Mouse (Mus musculus) layer of hippocampus, adult 11-12 months (tissue): Measurements from ENCODE around the gene Grn.

Experiments used
- DNase-seq: peaks from one replicate; pipeline ENCODE4 v3.0.0; 2022; ENCODE audit warnings: low spot score

Grn gene

DNA sequence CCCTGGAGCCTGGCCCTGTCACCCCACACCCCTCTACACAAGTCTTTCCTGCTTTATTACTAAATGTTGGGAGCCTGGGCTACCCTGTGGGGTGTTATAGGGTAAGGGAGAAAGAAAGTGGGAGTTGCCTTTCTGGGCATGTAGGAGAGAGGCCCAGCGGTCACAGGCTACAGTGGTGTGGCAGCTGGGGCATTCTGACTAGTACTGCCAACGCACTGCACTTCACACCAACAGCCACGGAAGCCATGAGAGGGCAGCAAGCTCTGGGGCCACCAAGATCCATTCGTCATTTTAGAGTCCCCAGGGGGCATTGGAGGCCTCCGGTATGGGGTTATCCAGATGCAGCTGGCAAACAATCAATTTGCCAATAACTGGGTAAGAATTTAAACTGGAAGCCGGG is 12.0 kb downstream of the Grn start:
- DNase-seq, result no peak

DNA sequence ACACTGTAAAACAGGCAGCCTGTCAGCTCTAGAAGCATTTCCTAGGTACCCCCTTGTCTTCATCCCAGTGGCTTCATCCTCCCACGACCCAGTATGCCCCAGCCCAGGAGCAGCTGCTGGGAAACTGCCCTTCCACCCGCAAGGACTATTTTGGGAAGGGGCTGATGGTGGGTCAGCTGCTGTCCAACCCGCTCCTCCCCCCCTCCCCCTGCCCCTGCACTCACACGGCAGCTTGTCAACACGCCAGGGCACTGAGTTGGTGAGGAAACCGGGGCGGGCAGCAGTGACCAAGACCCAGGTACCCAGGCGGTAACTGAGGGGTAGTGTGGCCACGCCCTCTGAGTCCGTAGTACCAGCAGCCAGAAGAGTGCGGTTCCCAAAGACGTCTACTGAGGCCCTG is 13.6 kb downstream of the Grn start:
- no peak for DNase-seq

DNA sequence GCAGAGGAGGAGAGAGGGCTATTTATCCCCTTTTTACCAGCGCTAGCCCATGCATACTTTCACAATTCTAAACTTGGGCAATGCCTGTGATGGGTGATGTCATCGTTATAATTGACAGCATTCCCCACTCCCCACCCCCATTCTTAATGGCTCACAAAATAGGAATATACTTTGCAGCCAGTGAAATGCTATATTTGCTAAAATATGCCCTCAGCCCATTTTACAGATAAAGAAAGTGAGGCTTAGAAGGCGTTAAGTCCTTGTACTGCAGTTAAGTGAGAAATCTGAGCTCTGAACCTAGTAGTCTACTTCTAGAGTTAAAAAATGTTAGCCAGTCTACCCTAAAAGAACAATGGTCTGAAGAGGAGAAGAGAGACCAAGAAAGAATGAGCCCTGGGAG is 14.2 kb downstream of the Grn start:
- no peak for DNase-seq

DNA sequence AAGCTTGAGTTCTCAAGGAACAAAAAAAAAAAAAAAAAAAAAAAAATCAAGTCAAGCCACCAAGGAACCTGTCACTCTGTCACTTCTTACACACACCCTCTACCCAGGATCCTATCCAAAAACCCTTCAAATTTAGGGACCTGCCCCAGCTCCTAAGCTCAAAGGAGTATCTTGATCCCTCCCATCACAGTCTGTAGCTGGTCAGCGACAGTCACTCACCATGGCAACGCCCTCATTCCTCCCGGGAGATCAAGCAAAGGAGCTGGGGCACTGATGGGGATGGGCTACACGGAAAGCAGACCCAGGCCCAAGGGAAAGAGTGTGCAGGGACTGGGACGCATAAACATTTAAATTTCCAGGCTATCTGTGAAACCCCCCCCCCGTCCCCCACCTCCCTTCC is 14.7 kb downstream of the Grn start:
- no peak for DNase-seq

DNA sequence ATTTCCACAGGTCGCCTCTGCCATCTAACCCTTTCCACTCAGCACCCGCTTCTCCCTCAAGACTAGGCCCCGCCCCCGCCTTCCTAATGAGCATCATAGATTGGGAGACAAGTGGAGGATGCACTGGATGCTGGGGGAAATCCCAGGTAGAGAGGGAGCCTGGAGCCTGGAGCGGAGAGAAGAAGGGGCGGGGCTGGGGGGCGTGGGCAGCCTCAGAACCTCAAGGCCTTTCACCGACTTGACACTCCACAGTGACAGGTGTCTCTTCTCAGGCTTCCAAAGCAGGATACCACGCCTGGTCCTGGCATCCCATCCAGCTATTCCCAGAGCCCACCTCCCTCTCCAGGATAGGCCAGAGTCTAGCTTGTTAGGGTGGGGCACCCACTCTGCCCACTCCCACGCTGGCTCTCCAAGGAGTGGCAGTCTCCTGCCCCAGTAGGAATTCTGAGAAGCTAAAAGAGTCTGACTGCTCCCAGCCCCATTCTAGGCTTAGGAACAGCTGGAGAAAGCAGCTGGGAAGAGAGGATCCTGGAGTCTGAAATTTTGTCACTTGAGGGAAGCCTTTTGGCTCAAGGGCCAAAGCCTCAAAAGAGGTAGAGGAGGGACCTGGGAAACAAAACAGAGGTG is 15.3 kb downstream of the Grn start:
- DNase-seq, result no peak

DNA sequence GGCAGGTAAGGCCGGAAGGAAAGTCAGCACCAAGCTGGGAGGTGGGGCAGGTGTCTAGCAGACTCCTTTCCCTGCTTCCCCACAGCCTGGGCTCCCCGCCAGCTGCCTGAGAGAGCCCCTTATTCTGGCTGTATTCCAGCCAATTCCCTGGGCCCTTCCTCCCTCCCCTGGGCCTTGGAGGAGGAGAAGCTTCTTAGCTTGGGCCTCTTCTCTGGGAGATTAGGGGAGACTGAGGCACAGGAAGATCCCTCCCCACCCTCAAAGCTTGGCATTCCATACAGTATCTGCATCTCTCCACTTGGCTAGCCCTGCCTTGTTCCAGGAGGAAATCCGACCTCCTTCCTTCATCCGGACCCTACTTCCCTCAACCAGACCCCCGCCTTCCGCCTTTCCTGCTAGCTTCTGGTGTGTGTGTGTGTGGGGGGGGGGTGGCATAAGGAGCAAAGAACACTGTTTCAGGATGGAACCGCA is 15.8 kb downstream of the Grn start:
- DNase-seq, result no peak

DNA sequence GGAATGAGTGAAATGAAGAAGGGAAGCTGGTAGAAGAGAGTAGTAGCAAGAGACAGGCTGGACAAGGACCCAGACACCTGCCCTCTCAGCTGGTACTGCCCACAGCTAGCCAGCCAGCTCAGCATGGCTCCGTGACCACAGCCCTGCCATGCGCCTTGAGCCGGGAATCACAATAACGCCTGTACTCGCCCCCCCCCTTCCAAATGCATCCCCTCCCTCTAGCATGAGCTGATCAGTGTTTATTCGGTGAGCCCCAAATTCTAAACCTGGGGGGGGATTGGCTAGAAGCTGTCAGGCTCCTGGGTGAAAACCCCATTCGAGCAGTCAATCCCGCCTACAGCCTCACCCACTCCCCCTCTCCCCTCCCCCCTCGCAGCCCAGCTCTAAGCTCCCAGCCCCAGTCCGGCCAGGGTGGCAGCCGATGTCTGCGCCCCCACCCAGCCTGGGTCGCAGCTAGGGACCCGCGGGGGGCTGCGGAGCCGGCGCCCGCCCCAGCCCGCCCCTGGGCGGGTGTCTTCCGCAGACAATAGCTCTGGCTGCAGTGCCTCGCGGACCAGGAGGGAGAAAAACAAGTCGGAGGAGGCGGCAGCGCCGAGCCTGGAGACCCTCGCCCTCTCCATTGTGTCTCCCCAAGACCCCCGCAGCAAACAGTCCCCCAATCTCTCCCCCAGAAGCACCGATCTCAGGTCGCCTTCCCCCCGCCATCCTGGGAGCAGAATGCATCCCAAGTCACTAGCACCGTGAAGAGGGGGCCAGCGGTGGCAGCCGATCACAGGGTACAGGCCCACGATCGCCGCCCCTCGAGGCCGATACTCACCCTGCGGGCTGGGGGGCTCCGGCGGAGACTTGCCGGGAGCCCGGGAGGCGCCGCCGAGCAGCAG is 16.7 kb downstream of the Grn start:
- DNase-seq, result no peak

DNA sequence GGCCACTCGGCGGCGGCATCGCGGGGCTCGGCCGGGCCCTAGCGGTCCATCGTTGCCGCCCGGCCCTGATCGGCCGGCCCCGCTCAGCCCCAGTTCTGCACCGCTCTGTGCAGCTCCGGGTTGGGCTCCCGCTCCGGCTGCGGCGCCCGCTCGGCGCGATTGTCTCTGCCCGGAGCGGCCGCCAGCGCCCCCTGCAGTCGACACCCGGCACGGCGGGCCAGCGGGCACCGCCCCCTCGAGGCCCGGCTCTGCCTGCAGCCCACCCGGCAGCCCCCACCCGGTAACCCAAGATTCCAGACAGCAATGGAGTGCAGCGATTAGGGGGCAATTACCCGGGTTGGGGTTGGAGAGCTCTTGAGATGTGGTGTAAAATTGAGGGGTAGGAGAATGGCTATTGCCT is 17.4 kb downstream of the Grn start, which contains the start of gene Fam171a2:
Gene Fam171a2, minus strand, starts transcription at position 186 of the 400 bp plus-strand sequence.
- peak; percentile 70 for DNase-seq

DNA sequence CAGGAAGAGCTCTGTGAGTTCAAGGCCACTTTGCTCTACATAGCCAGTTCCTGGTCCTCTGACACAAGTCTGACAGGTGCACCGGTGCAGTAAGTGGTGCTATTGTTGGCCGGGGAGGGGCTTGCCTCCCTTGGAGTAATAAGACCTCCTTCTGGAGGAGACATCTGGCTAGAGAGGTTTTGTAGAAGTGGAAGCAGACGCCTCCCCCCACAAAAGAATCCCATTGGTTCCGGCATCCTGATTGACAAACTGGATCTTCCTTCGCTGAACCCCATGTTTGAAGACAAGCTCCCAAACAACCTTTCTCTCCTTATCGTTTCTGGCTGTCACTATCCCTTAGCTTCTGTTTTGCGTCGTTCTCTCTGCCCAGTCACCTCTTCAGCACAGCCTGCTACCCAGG is 18.2 kb downstream of the Grn start:
- no peak for DNase-seq

DNA sequence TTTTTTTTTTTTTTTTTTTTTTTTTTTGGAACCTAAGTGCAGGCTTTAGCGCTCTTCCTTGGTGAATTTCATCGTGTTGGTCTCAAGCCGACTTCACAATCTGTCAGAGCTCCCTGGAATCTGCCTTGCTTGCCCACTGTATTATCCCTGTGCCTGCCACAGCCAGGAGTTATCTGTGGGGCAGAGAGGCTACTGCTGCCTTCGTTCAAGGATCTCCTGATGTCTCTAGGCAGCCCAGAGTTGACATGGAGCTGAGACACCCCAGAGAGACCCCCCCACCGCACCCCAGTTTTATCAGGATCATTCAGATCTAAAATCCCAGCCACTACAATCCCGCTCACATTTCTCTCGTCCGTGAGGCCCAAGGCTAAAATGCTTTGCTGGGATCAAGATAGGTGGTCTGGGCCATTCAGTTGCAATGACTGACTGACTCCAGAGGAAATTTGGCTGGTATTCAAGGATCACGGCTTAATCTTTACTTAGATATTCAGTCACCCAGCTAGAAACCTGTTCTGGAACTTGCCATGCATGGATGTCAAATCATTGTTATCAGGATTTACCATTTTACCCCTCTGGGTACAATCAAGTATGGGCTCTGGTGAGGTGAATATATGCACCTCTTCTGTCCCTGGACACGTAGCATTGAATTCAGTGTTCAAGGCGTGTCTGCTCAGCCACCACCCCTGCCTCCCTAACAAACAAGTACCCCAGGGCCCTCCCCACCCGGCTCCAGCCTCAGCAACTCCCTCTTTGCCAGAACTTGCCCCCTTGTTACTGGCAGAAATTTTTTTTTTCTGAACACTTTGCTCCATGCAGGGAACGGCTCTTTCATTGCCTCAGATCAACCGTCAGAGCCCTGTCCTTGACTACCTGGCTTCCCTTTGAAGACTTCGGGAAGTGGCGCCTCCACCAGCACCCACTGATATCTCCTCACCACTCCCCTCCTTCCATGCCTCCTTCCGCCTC is 19.2 kb downstream of the Grn start:
- DNase-seq, result no peak

DNA sequence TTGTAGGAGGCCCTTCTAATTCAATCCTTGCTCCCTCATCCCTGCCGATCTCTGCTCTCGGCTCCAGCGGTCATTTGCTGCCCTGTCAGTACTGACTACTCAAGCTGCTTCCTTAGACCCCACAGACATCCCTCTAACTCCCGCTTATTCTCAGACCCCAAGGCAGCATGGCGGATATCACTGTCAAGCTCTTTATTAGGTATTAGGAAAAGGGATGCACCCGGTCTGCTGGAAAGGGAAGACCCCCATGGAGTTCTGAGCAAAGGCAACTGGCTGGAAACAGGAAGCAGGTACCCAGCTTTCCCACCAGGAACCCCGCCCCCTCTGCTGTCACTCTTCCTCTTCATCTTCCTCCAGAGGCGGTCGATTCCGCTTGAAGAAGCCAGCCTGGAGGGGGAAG is 23.0 kb downstream of the Grn start:
- DNase-seq, result no peak

DNA sequence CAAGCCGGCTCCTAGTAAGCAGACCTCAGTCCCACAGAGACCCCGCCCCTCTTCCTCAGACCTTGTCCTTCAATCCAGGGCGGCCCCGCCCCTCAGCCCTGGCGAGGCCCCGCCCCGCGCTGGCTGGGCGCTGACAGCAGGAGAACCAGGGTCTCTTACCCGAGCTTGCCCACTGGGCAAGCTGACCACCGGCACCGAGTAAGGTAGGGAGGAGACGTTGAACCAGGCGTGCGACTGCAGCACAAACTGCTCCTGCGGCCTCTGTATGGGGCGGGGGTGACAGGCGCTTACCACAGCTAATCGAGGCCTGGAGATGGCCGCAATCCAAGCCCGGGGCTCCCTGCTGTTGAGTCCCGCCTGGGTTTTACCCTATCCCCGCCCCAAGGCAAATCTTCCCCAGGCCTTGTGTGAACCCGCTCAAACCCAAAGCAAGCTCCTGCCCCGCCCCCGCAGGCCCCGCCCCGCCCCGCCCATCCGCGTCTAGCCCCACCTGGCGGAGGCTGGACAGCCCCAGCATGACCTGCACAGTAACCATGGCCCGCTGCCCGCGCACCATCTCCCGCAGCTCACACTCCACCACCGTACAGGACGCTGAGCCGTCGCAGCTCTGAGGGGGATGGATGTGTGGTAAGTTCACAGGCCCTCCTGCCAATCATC is 25.8 kb downstream of the Grn start:
- DNase-seq, result no peak

DNA sequence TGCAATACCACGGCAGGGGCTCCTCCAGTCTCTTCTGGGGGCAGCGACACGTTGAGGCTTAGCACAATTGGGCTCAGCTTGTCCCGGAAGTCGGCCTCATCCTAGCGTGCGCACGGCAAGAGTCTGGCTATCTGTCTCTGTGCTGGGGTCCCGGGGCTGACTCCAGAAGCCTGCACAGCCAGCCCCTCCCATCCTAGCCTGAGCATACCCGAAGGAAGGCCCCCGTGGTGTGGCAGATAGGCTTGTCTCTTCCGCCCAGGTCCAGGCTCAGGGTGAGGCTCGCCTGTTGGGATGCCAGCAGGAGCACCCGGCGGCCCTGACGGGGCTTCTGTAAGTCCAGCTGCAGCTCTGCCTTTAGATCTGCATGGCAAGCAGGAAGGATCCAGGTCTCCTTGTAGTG is 30.4 kb downstream of the Grn start:
- DNase-seq, result no peak

DNA sequence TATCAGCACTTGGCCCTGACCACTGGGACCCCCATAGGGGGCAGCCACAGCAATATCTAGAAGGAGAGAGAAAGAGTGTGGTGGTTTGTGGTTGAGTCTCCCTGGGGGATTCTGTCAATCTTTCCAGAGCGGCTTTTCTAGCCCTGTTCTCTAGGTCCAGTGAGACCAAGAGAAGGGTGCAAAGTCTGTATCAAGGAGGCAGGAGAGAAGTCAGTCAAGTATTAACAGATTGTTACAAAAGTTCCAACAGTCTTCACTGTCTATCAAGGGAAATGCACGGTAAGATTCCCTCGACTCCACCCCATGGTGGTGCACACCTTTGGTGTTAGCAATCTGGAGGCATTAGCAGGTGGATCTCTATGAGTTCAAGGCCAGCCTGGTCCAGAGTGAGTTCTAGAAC is 31.6 kb downstream of the Grn start:
- DNase-seq, result no peak

DNA sequence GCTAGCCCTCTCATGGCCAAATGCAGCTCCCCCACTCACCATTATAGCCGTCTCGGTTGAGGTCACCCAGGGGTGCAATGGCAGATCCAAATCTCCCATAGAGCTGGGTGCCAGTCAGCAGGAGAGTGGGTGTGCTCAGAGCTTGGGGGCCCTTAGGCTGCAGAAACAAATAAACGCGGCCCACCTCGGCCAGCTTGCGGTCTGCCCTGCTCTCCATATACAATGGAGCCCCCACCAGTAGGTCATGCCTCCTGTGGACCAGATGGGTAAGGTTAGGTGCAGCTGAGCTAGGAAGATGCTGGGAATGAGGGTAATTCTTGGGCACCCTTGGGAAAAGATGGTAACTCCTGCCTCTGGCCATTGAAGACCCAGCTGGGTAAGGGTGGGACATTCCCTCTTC is 34.8 kb downstream of the Grn start:
- DNase-seq, result no peak

DNA sequence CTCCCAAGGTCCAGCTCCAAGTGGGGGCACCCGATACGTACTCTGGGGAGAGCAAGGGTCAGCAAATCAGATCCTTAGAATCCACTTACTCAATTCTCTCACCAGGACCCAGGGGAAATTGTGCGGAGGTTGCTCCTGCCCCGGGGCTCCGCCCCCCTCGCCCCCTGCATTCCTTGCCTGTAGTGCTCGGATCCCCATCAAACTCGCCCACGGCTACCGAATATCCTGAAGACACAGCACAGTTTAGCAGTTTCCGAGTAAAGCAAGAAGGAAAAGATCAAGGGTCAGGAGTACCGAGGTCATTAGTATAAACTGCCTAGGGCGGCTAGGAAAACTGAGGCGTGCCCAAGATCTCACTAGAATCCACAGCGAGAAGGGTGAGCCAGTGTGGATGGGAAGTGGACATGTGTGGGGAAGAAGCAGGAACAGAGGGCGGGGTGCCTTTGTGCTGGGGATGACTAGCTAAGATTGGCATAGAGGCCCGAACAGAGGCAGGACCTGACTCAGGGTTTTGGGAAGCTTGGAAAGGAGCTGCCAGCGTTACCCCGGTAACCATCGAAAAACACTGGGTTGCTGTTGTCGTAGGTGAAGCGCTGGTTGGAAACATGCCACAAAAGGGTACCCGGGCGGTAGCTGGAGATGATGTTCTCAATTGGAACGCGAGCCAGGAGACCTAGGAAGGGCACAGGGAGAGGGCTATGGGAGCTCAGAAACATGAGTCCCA is 35.8 kb downstream of the Grn start:
- DNase-seq, result peak; percentile 70

DNA sequence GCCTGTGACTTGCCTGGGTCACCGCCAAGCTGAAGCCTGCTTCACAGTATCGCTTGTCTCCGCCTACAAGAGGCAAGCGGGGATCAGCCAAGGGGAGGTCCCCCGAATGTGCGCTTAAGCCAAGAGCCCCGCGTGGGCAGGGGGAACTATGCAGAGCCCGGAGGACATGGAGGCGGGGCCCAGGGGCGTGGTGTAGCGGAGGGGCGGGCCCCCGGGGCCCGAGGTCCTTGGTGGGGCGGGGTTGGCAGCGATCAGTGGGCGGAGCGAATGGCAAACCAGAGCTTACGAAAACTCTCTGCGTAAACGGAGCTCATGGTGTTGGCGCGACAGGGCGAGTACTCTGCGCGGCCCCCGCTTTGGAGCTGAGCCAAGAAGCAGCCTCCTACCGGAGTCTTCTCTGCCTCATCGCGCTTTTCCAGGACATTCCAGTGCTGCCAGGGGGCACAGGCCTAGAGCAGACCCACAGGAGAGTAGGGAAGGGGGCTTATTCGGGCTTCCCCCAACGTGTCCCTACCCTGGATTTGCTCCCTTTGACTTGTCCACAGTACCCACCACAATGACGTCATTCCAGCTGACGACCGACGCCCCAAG is 37.0 kb downstream of the Grn start:
- DNase-seq, result peak; percentile 93

DNA sequence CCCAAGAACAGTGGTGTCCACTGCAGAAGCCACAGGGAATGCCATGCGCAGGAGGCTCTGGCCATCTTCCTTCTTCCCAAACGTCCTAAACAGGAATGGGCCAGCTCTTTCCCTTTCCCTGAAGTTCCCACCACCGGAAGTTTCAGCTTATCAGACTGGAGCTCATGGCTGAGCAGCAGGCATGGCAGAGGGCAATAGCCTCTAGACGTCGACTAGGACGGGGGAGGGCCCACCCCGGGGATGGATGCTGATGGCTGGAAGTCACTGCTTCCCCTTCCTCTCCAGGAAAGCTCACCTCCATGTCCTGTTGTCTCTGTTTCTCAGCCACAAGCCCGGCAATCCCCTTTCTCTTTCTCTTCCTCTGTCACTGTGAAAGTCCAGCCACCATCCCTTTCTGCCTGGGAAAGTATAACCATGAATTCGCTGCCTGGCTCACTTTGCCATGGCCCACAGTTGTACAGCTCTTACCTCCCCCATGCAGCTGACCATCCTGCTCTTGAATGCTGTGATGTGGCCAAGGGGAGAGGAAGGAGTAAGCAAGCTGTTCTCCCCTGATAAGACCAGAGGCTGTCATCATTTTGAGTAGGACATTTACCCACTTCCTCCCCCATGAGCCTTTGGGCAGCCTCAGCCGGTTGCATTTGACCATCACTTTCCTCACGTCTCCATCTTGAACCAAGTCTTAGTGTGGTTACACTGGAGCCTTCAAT is 39.7 kb downstream of the Grn start, which contains the start of gene Itga2b:
Gene Itga2b, minus strand, starts transcription at position 475 of the 710 bp plus-strand sequence.
- no peak for DNase-seq

DNA sequence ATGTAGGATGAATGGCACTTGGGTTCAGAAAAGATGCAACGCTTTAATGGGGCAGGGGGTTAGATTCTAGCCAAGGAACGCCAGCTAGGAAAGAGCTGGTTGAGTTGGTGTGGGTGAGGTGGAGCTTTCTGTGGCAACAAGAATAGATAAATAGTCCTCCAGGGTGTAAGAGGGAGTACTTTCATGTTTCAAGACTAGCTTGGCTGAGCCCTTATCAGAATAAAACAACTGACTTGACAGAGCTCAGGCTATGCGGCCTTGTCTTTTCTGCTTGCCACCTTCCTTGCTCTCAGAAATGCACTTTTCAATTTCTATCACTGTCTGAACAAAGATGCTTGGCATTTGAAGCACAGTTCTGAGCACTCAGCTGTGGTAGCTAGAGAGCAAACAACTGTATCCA is 44.9 kb downstream of the Grn start:
- no peak for DNase-seq

DNA sequence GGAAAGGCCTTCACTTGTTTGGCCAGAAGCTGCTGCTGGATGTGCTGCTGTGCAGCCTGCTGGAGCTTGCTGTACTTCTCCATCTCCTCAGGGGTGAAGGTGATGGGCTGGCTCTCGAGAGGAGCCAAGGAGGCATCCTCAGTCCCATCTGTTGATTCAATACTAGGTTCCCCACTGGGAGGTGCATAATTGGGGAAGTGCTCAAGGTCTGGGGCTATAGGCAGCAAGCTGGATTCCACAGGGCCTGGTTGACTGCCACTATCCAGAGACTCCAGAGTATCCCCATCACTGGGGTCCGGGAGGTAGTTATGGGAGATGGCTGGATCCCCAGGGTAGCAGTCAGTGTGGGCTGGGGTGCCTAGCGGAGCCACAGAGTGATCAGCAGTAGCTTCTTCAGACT is 48.6 kb downstream of the Grn start:
- no peak for DNase-seq
